Mouse (Mus musculus) forebrain, embryonic 12.5 days (tissue): ENCODE measurements around the gene Slc26a5. TPM values are rescaled to one million over a fixed set of nuclear protein-coding genes. Genes with fewer than 3 reads are reported as not detected.

Experiments
- ATAC-seq: fragments of 200-750 bp; cut with Nextera tagmentation; 2 replicates; pipeline ENCODE4 v1.8.0; 2017; ENCODE audit warnings: moderate TSS enrichment; ENCODE audit not compliant: low FRiP score
- H3K27ac ChIP-seq: fragments of 300-500 bp; sonication (generic); 2 replicates; pipeline ENCODE4 v1.5.1; 2016; ENCODE audit warnings: mild to moderate bottlenecking
- H3K27me3 ChIP-seq: fragments of 300-500 bp; sonication (generic); 2 replicates; pipeline ENCODE4 v1.6.1; 2016; ENCODE audit warnings: mild to moderate bottlenecking
- H3K36me3 ChIP-seq: fragments of 300-500 bp; sonication (generic); replicated peaks from 2 replicates; pipeline ENCODE4 v1.6.1; 2016; ENCODE audit warnings: mild to moderate bottlenecking
- H3K4me1 ChIP-seq: fragments of 300-500 bp; sonication (generic); 2 replicates; pipeline ENCODE4 v1.6.1; 2016
- H3K4me2 ChIP-seq: fragments of 300-500 bp; sonication (generic); 2 replicates; pipeline ENCODE4 v1.6.1; 2016; ENCODE audit warnings: mild to moderate bottlenecking, moderate library complexity
- H3K4me3 ChIP-seq: fragments of 300-500 bp; sonication (generic); replicated peaks from 2 replicates; pipeline ENCODE4 v1.5.1; 2016; ENCODE audit warnings: mild to moderate bottlenecking
- H3K9ac ChIP-seq: fragments of 300-500 bp; sonication (generic); 2 replicates; pipeline ENCODE4 v1.6.1; 2016; ENCODE audit warnings: mild to moderate bottlenecking
- H3K9me3 ChIP-seq: fragments of 300-500 bp; sonication (generic); 2 replicates; pipeline ENCODE4 v1.6.1; 2016
- WGBS: fragments of 180-500 bp; shearing (Covaris S2); methylation state at CpG from one replicate; pipeline ENCODE4 v1.1.7; 2016; 5-methylcytosine and 5-hydroxymethylcytosine counted together
- polyA plus RNA-seq: library from polyadenylated mRNA; unstranded; fragments of >200 nt; fragmentation: Nextera tagmentation; extraction: Ambion mirVana; gene quantifications from 2 replicates; pipeline ENCODE4 v1.2.1, GENCODE M21; 2016

Slc26a5 gene
- polyA plus RNA-seq, 1 experiment from 2014 or later = 0.19 TPM

DNA sequence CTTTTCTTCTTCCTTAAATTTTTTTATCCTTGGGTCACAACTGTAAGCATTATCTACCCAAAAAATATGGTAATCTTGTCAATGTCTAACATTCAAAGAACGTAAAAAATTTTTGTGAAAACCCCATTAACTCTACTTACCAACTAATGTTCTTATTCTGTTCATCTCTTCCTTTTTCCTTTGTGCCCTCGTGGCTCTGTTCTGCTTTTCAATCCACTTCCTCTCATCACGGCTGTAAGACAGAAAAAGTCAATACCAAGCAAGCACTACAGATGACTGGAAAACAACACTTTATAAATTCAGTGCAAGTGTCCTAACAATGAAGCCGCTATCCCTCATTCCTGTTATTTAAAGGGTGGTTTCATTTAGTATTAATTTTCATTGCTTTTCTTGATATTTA lies 96.9 kb downstream of the Slc26a5 start:
- no peaks in the 10 kb centered on the region for H3K27me3 ChIP-seq
- no peak overlapping the region for H3K4me2 ChIP-seq
- H3K4me3 ChIP-seq = no peak overlapping the region
- no peaks in the 10 kb centered on the region for H3K9me3 ChIP-seq
- no peak for ATAC-seq
- no peak overlapping the region for H3K27ac ChIP-seq
- no peaks in the 10 kb centered on the region for H3K4me1 ChIP-seq
- WGBS = 95% methylated on average over 4 of the region's 4 CpGs
- H3K36me3 ChIP-seq = peaks cover 68% of the 10 kb centered on the region
- H3K9ac ChIP-seq = no peak overlapping the region

Other genes starting within 250 kb of the Slc26a5 start
- 0.22 and 0.32 TPM in 2 replicates for gene Fbxl13, start 220.0 kb downstream of the Slc26a5 start, polyA plus RNA-seq
- 75.4 and 80.1 TPM in 2 replicates for gene Armc10, start 219.8 kb downstream of the Slc26a5 start, polyA plus RNA-seq
- gene Napepld, start 164.2 kb downstream of the Slc26a5 start, polyA plus RNA-seq = 12.6 and 13.5 TPM in 2 replicates
- gene Pmpcb, start 128.5 kb downstream of the Slc26a5 start, polyA plus RNA-seq = 88.5 and 94.9 TPM in 2 replicates
- 94.3 and 97.1 TPM in 2 replicates for gene Dnajc2, start 80.4 kb downstream of the Slc26a5 start, polyA plus RNA-seq
- 214 and 221 TPM in 2 replicates for gene Psmc2, start 80.3 kb downstream of the Slc26a5 start, polyA plus RNA-seq